Mouse (Mus musculus) erythroblast, embryonic 14.5 days (primary cell): ENCODE results near the gene Cnst.

ENCODE experiments used
- GATA1 ChIP-seq: IDR thresholded peaks from 2 replicates; pipeline ENCODE4 v1.6.1; 2012; ENCODE audit warnings: low read length, inconsistent platforms, mixed read lengths
- TAL1 ChIP-seq: IDR thresholded peaks from 3 replicates; pipeline ENCODE4 v1.6.1; 2012; ENCODE audit warnings: low read length, inconsistent platforms, mixed read lengths

DNA sequence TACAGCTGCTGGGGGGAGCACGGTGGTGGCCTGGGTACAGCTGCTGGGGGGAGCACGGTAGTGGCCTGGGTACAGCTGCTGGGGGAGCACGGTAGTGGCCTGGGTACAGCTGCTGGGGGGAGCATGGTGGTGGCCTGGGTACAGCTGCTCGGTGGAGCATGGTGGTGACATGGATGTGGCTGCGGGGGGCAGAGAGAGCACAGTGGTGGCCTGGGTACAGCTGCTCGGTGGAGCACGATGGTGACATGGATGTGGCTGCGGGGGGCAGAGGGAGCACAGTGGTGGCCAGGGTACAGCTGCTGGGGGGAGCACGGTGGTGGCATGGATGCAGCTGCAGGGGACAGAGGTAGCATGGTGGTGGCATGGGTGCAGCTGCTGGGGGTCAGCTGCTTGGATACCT lies 39.5 kb downstream of the Cnst start:
- TF ChIP-seq TAL1: no peak
- no peak for TF ChIP-seq GATA1
